Mouse (Mus musculus): ENCODE data around the gene Tfrc. TPM values are rescaled to one million over a fixed set of nuclear protein-coding genes. Genes with fewer than 3 reads are reported as not detected.

Tfrc gene
- polyA plus RNA-seq, 1 experiment: 38.0 TPM

DNA sequence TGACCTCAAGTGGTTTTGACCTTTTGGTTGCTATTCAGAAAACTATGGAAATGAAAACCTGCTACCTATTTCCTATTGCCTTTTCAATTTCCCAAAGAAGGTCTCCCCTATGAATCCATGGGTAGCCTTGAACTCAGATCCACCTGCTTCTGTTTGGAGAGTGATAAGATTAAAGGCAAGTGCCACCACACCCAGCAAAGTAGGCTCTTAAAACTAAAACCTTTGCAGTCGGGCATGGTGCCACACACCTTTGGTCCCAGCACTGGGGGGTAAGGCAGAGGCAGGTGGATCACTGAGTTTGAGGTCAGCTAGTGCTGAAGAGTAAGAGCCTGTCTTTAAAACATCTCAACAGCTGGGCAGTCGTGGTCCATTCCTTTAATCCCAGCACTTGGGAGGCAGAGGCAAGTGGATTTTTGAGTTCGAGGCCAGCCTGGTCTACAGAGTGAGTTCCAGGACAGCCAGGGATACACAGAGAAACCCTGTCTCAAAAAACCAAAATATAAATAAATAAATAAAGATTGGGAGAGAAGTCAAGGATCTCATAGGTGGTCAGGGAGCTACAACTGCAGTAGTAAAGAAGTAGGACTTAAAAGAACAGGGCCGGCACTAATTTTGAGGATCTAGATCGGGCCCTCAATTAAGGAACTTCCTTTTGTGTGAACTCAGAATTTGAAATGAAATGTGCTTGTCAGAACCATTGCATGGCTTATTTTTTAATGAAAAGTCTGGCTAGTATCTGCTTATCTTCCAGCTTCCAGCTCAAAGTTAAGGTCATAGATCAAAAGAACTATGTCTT lies 1.9 kb downstream of the Tfrc start:
- TF ChIP-seq POLR2A (IDR thresholded peaks at IDR 0.05; ENCODE audit: low read depth, low read length) (no peak), CTCF (IDR thresholded peaks at IDR 0.05; ENCODE audit: borderline replicate concordance, insufficient read depth, low read length) (no peak)
- H3K4me1 ChIP-seq (ENCODE audit: control insufficient read depth, insufficient read depth, low read length): no peaks in the 10 kb centered on the region
- H3K4me3 ChIP-seq (ENCODE audit: insufficient read depth, low read length): no peak overlapping the region
- no peak overlapping the region for H3K27ac ChIP-seq (ENCODE audit: insufficient read depth, low read length)

DNA sequence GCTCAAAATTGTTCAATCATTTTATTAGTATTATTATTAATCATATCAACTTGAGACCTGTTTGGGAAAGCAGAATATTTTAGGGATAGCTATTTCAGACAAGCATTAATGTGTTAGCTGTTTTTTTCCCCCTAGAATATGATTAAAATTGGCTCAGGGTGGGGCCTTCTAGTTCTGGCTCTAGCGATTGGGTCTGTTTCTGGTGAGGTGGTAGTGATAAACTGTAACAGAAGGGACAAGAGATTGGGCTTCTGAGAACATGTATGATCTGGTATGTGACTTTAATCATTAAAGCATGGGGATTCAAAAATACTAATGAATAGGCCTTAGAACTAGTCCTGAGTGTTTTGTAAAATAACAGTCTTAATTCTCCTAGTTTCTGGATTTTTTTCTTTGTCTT lies 3.3 kb downstream of the Tfrc start:
- no peak for TF ChIP-seq POLR2A (IDR thresholded peaks at IDR 0.05; ENCODE audit: low read depth, low read length)
- no peak for TF ChIP-seq CTCF (IDR thresholded peaks at IDR 0.05; ENCODE audit: borderline replicate concordance, insufficient read depth, low read length)
- Histone ChIP-seq H3K4me3 (ENCODE audit: insufficient read depth, low read length) (no peak overlapping the region), H3K27ac (ENCODE audit: insufficient read depth, low read length) (no peak overlapping the region), H3K4me1 (ENCODE audit: control insufficient read depth, insufficient read depth, low read length) (no peaks in the 10 kb centered on the region)

- no peak for TF ChIP-seq CTCF (IDR thresholded peaks at IDR 0.05; ENCODE audit: borderline replicate concordance, insufficient read depth, low read length)
- no peak for TF ChIP-seq POLR2A (IDR thresholded peaks at IDR 0.05; ENCODE audit: low read depth, low read length)
- Histone ChIP-seq H3K4me3 (ENCODE audit: insufficient read depth, low read length) (no peak overlapping the region), H3K4me1 (ENCODE audit: control insufficient read depth, insufficient read depth, low read length) (no peaks in the 10 kb centered on the region), H3K27ac (ENCODE audit: insufficient read depth, low read length) (no peak overlapping the region)
Measured at GRCm38 (mm10) chr16:32613269-32613834, 4.6 kb downstream of the Tfrc start.

GRCm38 (mm10) chr16:32614047-32614446 lies 5.3 kb downstream of the Tfrc start:
- Histone ChIP-seq H3K27ac (ENCODE audit: insufficient read depth, low read length) (no peak overlapping the region), H3K4me3 (ENCODE audit: insufficient read depth, low read length) (no peak overlapping the region), H3K4me1 (ENCODE audit: control insufficient read depth, insufficient read depth, low read length) (no peaks in the 10 kb centered on the region)
- no peak for TF ChIP-seq POLR2A (IDR thresholded peaks at IDR 0.05; ENCODE audit: low read depth, low read length)
- TF ChIP-seq CTCF (IDR thresholded peaks at IDR 0.05; ENCODE audit: borderline replicate concordance, insufficient read depth, low read length): no peak

DNA sequence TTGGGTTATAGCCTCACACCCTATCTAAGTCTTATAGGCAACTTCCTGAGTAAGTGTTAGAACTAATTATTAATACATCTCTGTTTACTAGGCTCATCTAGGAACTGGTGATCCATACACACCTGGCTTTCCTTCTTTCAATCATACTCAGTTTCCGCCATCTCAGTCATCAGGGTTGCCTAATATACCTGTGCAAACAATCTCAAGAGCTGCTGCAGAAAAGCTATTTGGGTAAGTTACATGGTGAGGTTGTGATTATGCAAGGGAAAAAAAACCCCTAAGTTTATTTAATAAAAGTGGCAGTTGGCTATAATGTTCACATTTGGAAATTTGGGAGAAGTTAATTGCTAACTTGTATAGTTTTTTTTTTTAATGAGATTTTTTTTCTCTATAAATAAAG lies 10.2 kb downstream of the Tfrc start:
- no peak overlapping the region for H3K27ac ChIP-seq (ENCODE audit: insufficient read depth, low read length)
- H3K4me3 ChIP-seq (ENCODE audit: insufficient read depth, low read length): no peak overlapping the region
- H3K4me1 ChIP-seq (ENCODE audit: control insufficient read depth, insufficient read depth, low read length): no peaks in the 10 kb centered on the region
- TF ChIP-seq CTCF (IDR thresholded peaks at IDR 0.05; ENCODE audit: borderline replicate concordance, insufficient read depth, low read length): no peak
- TF ChIP-seq POLR2A (IDR thresholded peaks at IDR 0.05; ENCODE audit: low read depth, low read length): no peak

- Histone ChIP-seq H3K4me3 (ENCODE audit: insufficient read depth, low read length) (no peak overlapping the region), H3K4me1 (ENCODE audit: control insufficient read depth, insufficient read depth, low read length) (peaks cover 3% of the 10 kb centered on the region), H3K27ac (ENCODE audit: insufficient read depth, low read length) (no peak overlapping the region)
- no peak for TF ChIP-seq POLR2A (IDR thresholded peaks at IDR 0.05; ENCODE audit: low read depth, low read length)
- no peak for TF ChIP-seq CTCF (IDR thresholded peaks at IDR 0.05; ENCODE audit: borderline replicate concordance, insufficient read depth, low read length)
Measured at GRCm38 (mm10) chr16:32628140-32628539, 19.4 kb downstream of the Tfrc start.

DNA sequence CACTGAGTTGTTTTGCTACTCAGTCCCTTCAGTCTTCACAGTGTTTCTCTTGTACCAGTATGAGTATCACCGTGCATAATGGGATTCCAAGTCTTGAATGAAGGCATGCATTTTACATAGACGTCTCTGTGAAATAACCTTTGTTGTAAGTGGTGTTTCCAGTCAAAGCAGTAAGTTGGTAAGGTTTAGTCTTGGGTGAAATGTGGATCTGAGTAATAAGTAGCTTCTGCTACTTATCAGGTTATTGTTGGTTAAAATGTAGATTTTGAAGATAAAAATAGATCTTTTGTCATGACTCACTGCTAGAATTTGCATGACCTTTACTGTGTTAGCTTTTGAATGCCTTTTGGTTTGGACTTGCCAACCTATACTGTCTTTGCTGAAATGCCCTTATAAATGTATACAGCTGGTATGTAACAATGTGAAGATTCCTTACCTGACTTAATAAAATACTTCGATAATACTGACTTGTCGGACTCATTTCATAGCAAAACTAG lies 23.7 kb downstream of the Tfrc start:
- Histone ChIP-seq H3K4me3 (ENCODE audit: insufficient read depth, low read length) (no peak overlapping the region), H3K27ac (ENCODE audit: insufficient read depth, low read length) (peak overlapping the region; percentile 84), H3K4me1 (ENCODE audit: control insufficient read depth, insufficient read depth, low read length) (peaks cover 3% of the 10 kb centered on the region)
- TF ChIP-seq CTCF (IDR thresholded peaks at IDR 0.05; ENCODE audit: borderline replicate concordance, insufficient read depth, low read length) (no peak), POLR2A (IDR thresholded peaks at IDR 0.05; ENCODE audit: low read depth, low read length) (no peak)

DNA sequence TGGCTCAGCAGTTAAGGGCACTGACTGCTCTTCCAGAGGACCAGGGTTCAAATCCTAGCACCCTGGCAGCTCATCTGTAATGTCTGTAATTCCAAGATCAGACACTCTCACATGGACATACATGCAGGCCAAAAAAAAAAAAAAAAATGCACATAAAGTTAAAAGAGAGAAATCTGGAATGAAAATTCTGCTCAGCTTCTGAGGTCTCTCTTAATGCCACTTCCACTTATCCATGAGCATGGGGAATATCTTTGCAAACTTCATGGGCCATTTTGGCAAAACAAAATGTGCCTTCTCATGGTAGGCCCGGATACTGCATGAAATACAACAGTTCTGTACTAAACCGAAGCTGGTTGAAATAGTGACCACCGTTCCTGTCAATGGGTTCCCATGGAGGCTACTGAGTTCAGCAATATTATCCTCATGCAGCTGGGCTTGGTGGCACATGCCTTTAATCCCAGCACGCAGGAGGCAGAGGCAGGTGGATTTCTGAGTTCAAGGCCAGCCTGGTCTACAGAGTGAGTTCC lies 24.8 kb downstream of the Tfrc start:
- peak overlapping the region; percentile 84; the same call in 1 of the 2 replicates for H3K27ac ChIP-seq (ENCODE audit: insufficient read depth, low read length)
- TF ChIP-seq CTCF (IDR thresholded peaks at IDR 0.05; ENCODE audit: borderline replicate concordance, insufficient read depth, low read length) (no peak), POLR2A (IDR thresholded peaks at IDR 0.05; ENCODE audit: low read depth, low read length) (no peak)
- H3K4me3 ChIP-seq (ENCODE audit: insufficient read depth, low read length): no peak overlapping the region
- peaks cover 6% of the 10 kb centered on the region for H3K4me1 ChIP-seq (ENCODE audit: control insufficient read depth, insufficient read depth, low read length)

GRCm38 (mm10) chr16:32634183-32634582 lies 25.5 kb downstream of the Tfrc start:
- no peak overlapping the region for H3K4me3 ChIP-seq (ENCODE audit: insufficient read depth, low read length)
- H3K4me1 ChIP-seq (ENCODE audit: control insufficient read depth, insufficient read depth, low read length): peaks cover 12% of the 10 kb centered on the region
- H3K27ac ChIP-seq (ENCODE audit: insufficient read depth, low read length): no peak overlapping the region
- TF ChIP-seq CTCF (IDR thresholded peaks at IDR 0.05; ENCODE audit: borderline replicate concordance, insufficient read depth, low read length) (no peak), POLR2A (IDR thresholded peaks at IDR 0.05; ENCODE audit: low read depth, low read length) (no peak)

- H3K4me1 ChIP-seq (ENCODE audit: control insufficient read depth, insufficient read depth, low read length): peaks cover 14% of the 10 kb centered on the region
- no peak overlapping the region for H3K27ac ChIP-seq (ENCODE audit: insufficient read depth, low read length)
- no peak overlapping the region for H3K4me3 ChIP-seq (ENCODE audit: insufficient read depth, low read length)
- no peak for TF ChIP-seq POLR2A (IDR thresholded peaks at IDR 0.05; ENCODE audit: low read depth, low read length)
- TF ChIP-seq CTCF (IDR thresholded peaks at IDR 0.05; ENCODE audit: borderline replicate concordance, insufficient read depth, low read length): no peak
Measured at GRCm38 (mm10) chr16:32635314-32635713, 26.6 kb downstream of the Tfrc start.
